Mouse (Mus musculus): Measurements from ENCODE around the gene Cdhr3.

DNA sequence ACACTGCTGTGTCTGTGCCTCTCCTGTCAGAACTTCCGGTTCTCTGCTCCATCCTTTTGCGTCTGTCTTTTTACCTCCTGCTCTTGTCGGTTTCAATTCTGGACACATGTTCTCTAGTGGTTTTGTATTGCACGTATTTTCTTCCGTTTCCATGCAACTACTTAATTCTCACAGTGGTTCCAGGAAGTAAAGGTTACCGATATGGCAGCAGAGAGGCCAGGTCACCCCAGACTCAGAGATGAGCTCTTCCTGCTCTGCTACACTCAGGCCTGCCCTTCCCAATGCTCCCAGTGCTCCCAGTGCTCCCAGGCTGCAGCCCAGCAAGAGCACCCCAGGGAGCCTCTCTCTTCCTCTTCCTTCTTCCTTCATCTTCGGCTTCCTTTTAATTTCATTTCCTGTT is 39.1 kb upstream of the Cdhr3 start:
- TF ChIP-seq CTCF (IDR thresholded peaks at IDR 0.05): no peak
- TF ChIP-seq EP300 (IDR thresholded peaks at IDR 0.05; ENCODE audit: insufficient read depth, low read depth, low read length): no peak
